ENCODE assay signal across 9 mouse cellular contexts in the genomic region with DNA sequence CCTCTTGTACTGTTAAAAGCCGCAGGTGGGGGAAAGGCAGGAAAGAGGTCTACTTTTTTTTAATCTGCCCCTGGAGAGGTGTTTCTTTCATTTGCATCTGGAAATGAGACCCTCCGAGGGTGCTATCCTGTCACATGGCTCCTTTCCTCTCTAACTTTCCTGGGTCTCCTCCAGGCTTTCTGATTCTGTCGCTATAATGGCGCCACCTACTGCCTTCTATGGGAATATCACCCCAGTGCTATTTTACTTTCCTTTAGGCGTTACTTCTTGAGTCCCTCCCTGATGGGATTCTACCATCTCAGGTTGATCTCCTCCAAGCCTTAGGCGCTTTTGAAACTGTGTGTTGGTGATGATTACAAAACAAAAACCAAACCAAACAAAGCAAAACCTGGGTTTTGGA. TPM values are rescaled to one million over a fixed set of nuclear protein-coding genes. Genes with fewer than 3 reads are reported as not detected.
A peak's percentile ranks its signal among the peaks of the same experiment; 100 is the strongest.
DNase-seq lines count a peak whose midpoint lies in the region; ATAC-seq and TF ChIP-seq lines count a peak whose summit lies in the region.
"Had no signal": no experiment of that assay in that cellular context is flagged by ENCODE, and none has a peak within 500 bp of the region (broad histone marks: within the 10 kb centered on the region; RNA-seq: fewer than 3 reads in every experiment).

No protein-coding gene starts in this region.

- ATAC-seq in hindbrain, postnatal 0 days, result no peak

- H3K27me3 ChIP-seq in hindbrain, postnatal 0 days (ENCODE audit: insufficient read depth, low read length), result no peaks in the 10 kb centered on the region
- H3K27me3 ChIP-seq in hindbrain, embryonic 10.5 days (ENCODE audit: insufficient read depth, poor library complexity, severe bottlenecking), result peaks cover 14% of the 10 kb centered on the region
- H3K27me3 ChIP-seq: midbrain, embryonic 12.5 days had no signal

- intact Hi-C loops in heart, postnatal 14 days (cut with DNase I), result no loop called here

- TF ChIP-seq CTCF in hindbrain, postnatal 0 days (IDR thresholded peaks at IDR 0.05; ENCODE audit: low read depth), result peak; percentile 64

- no peak overlapping the region for H3K4me2 ChIP-seq in hindbrain, postnatal 0 days (ENCODE audit: low read depth, low read length)
- H3K4me2 ChIP-seq: midbrain, embryonic 12.5 days had no signal

- no peak overlapping the region for H3K9ac ChIP-seq in hindbrain, postnatal 0 days (replicated peaks; ENCODE audit: low read length)
- H3K9ac ChIP-seq: midbrain, embryonic 12.5 days had no signal

- peak; percentile 50 for DNase-seq in hindbrain, postnatal 0 days (ENCODE audit: low spot score)
- DNase-seq in hindbrain, embryonic 10.5 days (ENCODE audit: low spot score), result no peak
- peak; percentile 51 for DNase-seq in A20 (ENCODE audit: low read depth, low spot score)
- DNase-seq in ES-CJ7 (ENCODE audit: low read depth, low spot score), result peak; percentile 79
- peak; percentile 17 to 41 for DNase-seq in heart, postnatal 14 days
- peak; percentile 50 for DNase-seq in naive thymus-derived CD4-positive, alpha-beta T cell, adult 2 months (ENCODE audit: low read depth)
- DNase-seq in frontal cortex, postnatal 25 days (ENCODE audit: low spot score in 2 of 2), result no peak
- no peak for DNase-seq in urinary bladder, adult 18-20 months (ENCODE audit: low spot score in 2 of 2)

- no peaks in the 10 kb centered on the region for H3K36me3 ChIP-seq in hindbrain, postnatal 0 days (ENCODE audit: insufficient read depth, low read length)
- H3K36me3 ChIP-seq in hindbrain, embryonic 10.5 days, result no peaks in the 10 kb centered on the region
- H3K36me3 ChIP-seq: midbrain, embryonic 12.5 days had no signal

- H3K27ac ChIP-seq in hindbrain, postnatal 0 days, result no peak overlapping the region
- H3K27ac ChIP-seq in hindbrain, embryonic 10.5 days, result no peak overlapping the region
- H3K27ac ChIP-seq: midbrain, embryonic 12.5 days had no signal

- H3K4me1 ChIP-seq in hindbrain, postnatal 0 days (ENCODE audit: insufficient read depth, low read length), result no peaks in the 10 kb centered on the region
- peaks cover 5% of the 10 kb centered on the region; the same call in 1 of the 2 replicates for H3K4me1 ChIP-seq in hindbrain, embryonic 10.5 days (replicated peaks)
- H3K4me1 ChIP-seq: midbrain, embryonic 12.5 days had no signal

- H3K9me3 ChIP-seq in hindbrain, postnatal 0 days (ENCODE audit: low read length), result no peaks in the 10 kb centered on the region
- no peaks in the 10 kb centered on the region for H3K9me3 ChIP-seq in hindbrain, embryonic 10.5 days
- H3K9me3 ChIP-seq: midbrain, embryonic 12.5 days had no signal

- 35% methylated on average over 6 of the region's 6 CpGs for WGBS in hindbrain, postnatal 0 days
- WGBS in hindbrain, embryonic 10.5 days, result 36% methylated on average over 6 of the region's 6 CpGs

- H3K4me3 ChIP-seq in hindbrain, postnatal 0 days (ENCODE audit: low read length), result no peak overlapping the region
- no peak overlapping the region for H3K4me3 ChIP-seq in hindbrain, embryonic 10.5 days
- H3K4me3 ChIP-seq: midbrain, embryonic 12.5 days had no signal

RNA-seq across cellular contexts. Expression of gene Myh3, which starts 22.1 kb away (rescaled TPM):
- 1.1 and 3.0 TPM in 2 replicates for total RNA-seq in hindbrain, postnatal 0 days (2014; rRNA removed)
- 0.25 and 0.35 TPM in 2 replicates for polyA plus RNA-seq in hindbrain, postnatal 0 days (2015; fragmentation: Nextera tagmentation; extraction: Ambion mirVana)
- polyA plus RNA-seq in hindbrain, embryonic 10.5 days (2016; fragmentation: Nextera tagmentation; extraction: Ambion mirVana), result 0.49 and 0.69 TPM in 2 replicates
- not detected for total RNA-seq in heart, postnatal 14 days (2021)

RNA-seq across cellular contexts. Expression of gene Sco1, which starts 47.7 kb away (rescaled TPM):
- 11.0 and 13.8 TPM in 2 replicates for total RNA-seq in hindbrain, postnatal 0 days (2014; rRNA removed)
- polyA plus RNA-seq in hindbrain, postnatal 0 days (2015; fragmentation: Nextera tagmentation; extraction: Ambion mirVana), result 13.6 and 14.9 TPM in 2 replicates
- polyA plus RNA-seq in hindbrain, embryonic 10.5 days (2016; fragmentation: Nextera tagmentation; extraction: Ambion mirVana), result 18.0 and 22.3 TPM in 2 replicates
- 10 to 100 TPM; 17.3 to 17.9 TPM for total RNA-seq in heart, postnatal 14 days (2021)

RNA-seq across cellular contexts. Expression of gene Adprm, which starts 47.8 kb away (rescaled TPM):
- total RNA-seq in hindbrain, postnatal 0 days (2014; rRNA removed), result 15.6 and 18.9 TPM in 2 replicates
- 25.3 and 29.5 TPM in 2 replicates for polyA plus RNA-seq in hindbrain, postnatal 0 days (2015; fragmentation: Nextera tagmentation; extraction: Ambion mirVana)
- polyA plus RNA-seq in hindbrain, embryonic 10.5 days (2016; fragmentation: Nextera tagmentation; extraction: Ambion mirVana), result 28.3 and 30.4 TPM in 2 replicates
- 10 to 100 TPM; 13.8 to 15.9 TPM for total RNA-seq in heart, postnatal 14 days (2021)

Comparison
In these comparisons a context has a peak if more than half of its experiments do, and no peak if none do; other contexts are left out.
1. DNase-seq: peak in hindbrain, postnatal 0 days (single experiment), A20 (single experiment), ES-CJ7 (single experiment), heart, postnatal 14 days (2 of 2) and naive thymus-derived CD4-positive, alpha-beta T cell, adult 2 months (single experiment); none in hindbrain, embryonic 10.5 days (single experiment), frontal cortex, postnatal 25 days (0 of 2) and urinary bladder, adult 18-20 months (0 of 2).